Mouse (Mus musculus): Measurements from ENCODE around the gene Syne2.

GRCm38 (mm10) chr12:75820216-75820615 lies 2.3 kb downstream of the Syne2 start:
- TF ChIP-seq CTCF (IDR thresholded peaks at IDR 0.05; ENCODE audit: insufficient read depth, low read length) = no peak
- no peak for TF ChIP-seq POLR2A (IDR thresholded peaks at IDR 0.05; ENCODE audit: borderline replicate concordance, extremely low read depth, low read depth, low read length)
